Mouse (Mus musculus) kidney, adult 2 months (tissue): ENCODE results near the gene Fbxo3. TPM values are rescaled to one million over a fixed set of nuclear protein-coding genes. Genes with fewer than 3 reads are reported as not detected.
"Not testable (repeated sequence)": the region's sequence is repeated elsewhere in the genome, so short reads cannot be mapped to it uniquely, and the experiment has no call there.

ENCODE experiments used
- DNase-seq: peaks from one replicate; pipeline ENCODE4 v3.0.0; 2021
- H3K27ac ChIP-seq: fragments of 200-500 bp; 2 replicates; pipeline ENCODE4 v1.5.1; 2012; ENCODE audit warnings: low read depth, low read length, control low read depth, inconsistent platforms; ENCODE audit not compliant: insufficient read depth
- H3K27me3 ChIP-seq: fragments of 200-500 bp; replicated peaks from 2 replicates; pipeline ENCODE4 v1.6.1; 2012; ENCODE audit warnings: mild to moderate bottlenecking, moderate library complexity, low read length, inconsistent platforms; ENCODE audit not compliant: control insufficient read depth, insufficient read depth
- H3K36me3 ChIP-seq: fragments of 200-500 bp; 2 replicates; pipeline ENCODE4 v1.6.1; 2012; ENCODE audit warnings: mild to moderate bottlenecking, moderate library complexity, low read length, inconsistent platforms; ENCODE audit not compliant: control insufficient read depth, insufficient read depth
- H3K4me1 ChIP-seq: fragments of 200-500 bp; 2 replicates; pipeline ENCODE4 v1.6.1; 2011; ENCODE audit warnings: low read length; ENCODE audit not compliant: control insufficient read depth, insufficient read depth
- H3K4me3 ChIP-seq: fragments of 200-500 bp; 2 replicates; pipeline ENCODE4 v1.5.1; 2011; ENCODE audit warnings: mild to moderate bottlenecking, low read depth, low read length, control low read depth; ENCODE audit not compliant: insufficient read depth
- CTCF ChIP-seq: fragments of 200-500 bp; conservative IDR thresholded peaks from 2 replicates; pipeline ENCODE4 v1.5.1; 2011; ENCODE audit warnings: low read depth, mild to moderate bottlenecking, control low read depth, low read length, moderate library complexity, mixed read lengths; ENCODE audit not compliant: insufficient read depth, insufficient read length
- POLR2A ChIP-seq: fragments of 200-500 bp; IDR thresholded peaks from one replicate; pipeline ENCODE4 v1.6.1; 2011; ENCODE audit warnings: low read depth, low read length, control low read depth
- WGBS: fragments of 180-500 bp; shearing (Covaris S2); methylation state at CpG from one replicate; pipeline ENCODE4 v1.1.7; 2018; 5-methylcytosine and 5-hydroxymethylcytosine counted together
- polyA plus RNA-seq: library from polyadenylated mRNA; depleted of rRNA; stranded (reverse); fragments of >200 nt; gene quantifications from 2 replicates; pipeline ENCODE4 v1.2.3, GENCODE M21; 2012

Gene Fbxo3
- polyA plus RNA-seq, 1 experiment: 25.0 TPM

- H3K36me3 ChIP-seq: no peaks in the 10 kb centered on the region
- no peak for DNase-seq
- no peak overlapping the region for H3K27ac ChIP-seq
- WGBS: 47% methylated on average over 3 of the region's 3 CpGs
- H3K27me3 ChIP-seq: no peaks in the 10 kb centered on the region
- no peak for TF ChIP-seq CTCF
- TF ChIP-seq POLR2A: no peak
- H3K4me3 ChIP-seq: no peak overlapping the region
- H3K4me1 ChIP-seq: no peaks in the 10 kb centered on the region; the same call in 1 of the 2 replicates
Observed at GRCm38 (mm10) chr2:104098529-104099230, 71.2 kb downstream of the Fbxo3 start.

GRCm38 (mm10) chr2:104099231-104099585, 71.7 kb downstream of the Fbxo3 start:
- no peak for TF ChIP-seq CTCF
- no peak for TF ChIP-seq POLR2A
- no peaks in the 10 kb centered on the region; the same call in 1 of the 2 replicates for H3K4me1 ChIP-seq
- H3K4me3 ChIP-seq: no peak overlapping the region
- no peak overlapping the region for H3K27ac ChIP-seq
- no peaks in the 10 kb centered on the region for H3K27me3 ChIP-seq
- WGBS: 90% methylated on average over 2 of the region's 2 CpGs
- no peaks in the 10 kb centered on the region for H3K36me3 ChIP-seq
- DNase-seq: no peak

DNA sequence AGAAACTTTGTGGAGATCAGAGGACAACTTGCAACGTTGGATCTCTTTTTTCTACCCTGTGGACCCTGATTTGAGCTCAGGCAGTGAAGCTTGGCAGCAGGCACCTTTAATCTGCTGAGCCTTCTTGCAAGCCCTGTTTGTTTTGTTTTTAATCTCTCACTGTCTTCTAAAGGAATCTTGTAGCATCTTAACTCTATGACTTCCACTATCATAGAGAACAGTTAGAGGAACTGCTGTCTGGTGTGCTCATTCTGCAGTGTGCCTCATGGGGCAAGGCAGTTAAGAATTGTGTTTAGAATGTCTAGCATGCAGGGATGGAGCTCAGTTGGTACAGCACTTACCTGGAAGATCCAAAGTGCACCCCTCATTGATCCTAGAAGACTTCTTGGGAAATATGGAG, 72.4 kb downstream of the Fbxo3 start:
- Histone ChIP-seq H3K36me3 (no peaks in the 10 kb centered on the region), H3K4me1 (no peaks in the 10 kb centered on the region; the same call in 1 of the 2 replicates), H3K27ac (no peak overlapping the region), H3K4me3 (no peak overlapping the region), H3K27me3 (no peaks in the 10 kb centered on the region)
- DNase-seq: no peak
- 49% methylated on average over 1 of the region's 1 CpGs for WGBS
- no peak for TF ChIP-seq POLR2A
- TF ChIP-seq CTCF: no peak

DNA sequence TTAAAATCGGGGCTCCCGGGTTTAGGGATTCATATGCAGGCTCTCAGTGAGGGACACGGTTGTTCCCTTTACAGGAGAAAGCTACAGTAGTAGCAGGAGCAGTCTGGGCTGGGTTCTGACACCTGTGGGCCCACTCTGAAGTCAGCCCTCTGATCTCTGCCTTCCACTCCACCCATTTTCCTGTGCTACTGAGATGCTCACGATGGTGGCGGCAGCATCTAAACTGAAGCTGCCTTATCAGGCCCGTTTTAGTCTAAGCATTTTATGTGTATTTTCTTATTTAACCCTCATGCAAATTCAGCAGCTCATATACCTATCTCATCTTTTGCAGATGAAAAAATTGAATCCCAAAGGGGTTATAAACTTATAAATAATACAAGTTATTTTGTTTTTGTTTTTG, 77.3 kb downstream of the Fbxo3 start:
- H3K27me3 ChIP-seq: no peaks in the 10 kb centered on the region
- no peaks in the 10 kb centered on the region for H3K36me3 ChIP-seq
- no peaks in the 10 kb centered on the region for H3K4me1 ChIP-seq
- H3K27ac ChIP-seq: no peak overlapping the region
- TF ChIP-seq POLR2A: no peak
- TF ChIP-seq CTCF: no peak
- no peak for DNase-seq
- H3K4me3 ChIP-seq: no peak overlapping the region
- 84% methylated on average over 6 of the region's 6 CpGs for WGBS

DNA sequence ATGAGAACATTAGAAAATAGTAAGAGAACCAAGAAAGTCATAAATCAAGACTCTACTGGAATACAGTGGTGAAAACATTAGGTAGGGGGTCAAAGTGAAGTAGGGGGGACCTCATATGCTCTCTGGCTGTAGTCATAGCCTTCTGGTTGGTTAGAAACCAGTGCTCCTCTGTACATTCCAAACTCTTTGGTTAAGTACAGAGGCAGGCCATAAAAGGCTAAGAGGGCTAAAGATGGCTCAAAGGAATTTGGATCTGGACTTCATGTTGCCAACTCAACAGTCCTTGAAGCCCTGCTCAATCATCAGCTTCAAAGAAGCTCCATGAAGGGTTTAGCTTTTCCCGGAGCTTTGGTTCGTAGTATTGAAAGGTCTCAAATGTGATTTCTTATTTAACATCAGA, 81.5 kb downstream of the Fbxo3 start:
- not testable (repeated sequence) for H3K36me3 ChIP-seq, DNase-seq, H3K4me3 ChIP-seq, H3K27ac ChIP-seq, H3K27me3 ChIP-seq, H3K4me1 ChIP-seq
- 94% methylated on average over 2 of the region's 2 CpGs for WGBS

- Histone ChIP-seq H3K4me3 (no peak overlapping the region), H3K27me3 (no peaks in the 10 kb centered on the region), H3K4me1 (no peaks in the 10 kb centered on the region), H3K36me3 (no peaks in the 10 kb centered on the region), H3K27ac (no peak overlapping the region)
- TF ChIP-seq POLR2A: no peak
- TF ChIP-seq CTCF: no peak
- WGBS: 89% methylated on average over 2 of the region's 2 CpGs
- DNase-seq: no peak
Observed at GRCm38 (mm10) chr2:104109528-104109927, 82.0 kb downstream of the Fbxo3 start.

DNA sequence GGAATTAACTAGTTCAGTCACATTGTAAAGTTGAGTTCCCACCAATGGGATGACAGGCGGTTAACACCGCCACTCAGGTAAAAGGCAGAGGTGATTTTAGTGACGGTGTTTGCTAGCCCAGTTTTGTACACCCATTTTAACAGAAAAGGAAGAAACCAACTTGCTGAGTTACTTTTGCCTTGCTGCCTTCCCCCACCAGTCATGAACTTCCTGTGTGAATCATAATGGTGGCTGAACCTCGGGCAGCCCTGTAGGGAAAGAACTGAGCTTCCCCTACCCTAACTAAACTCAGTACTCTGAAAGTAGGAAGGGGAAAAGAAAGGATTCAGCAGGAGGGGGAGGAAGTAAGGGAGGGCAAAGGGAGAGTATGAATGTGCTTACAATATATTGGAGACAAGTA, 82.5 kb downstream of the Fbxo3 start:
- DNase-seq: no peak
- TF ChIP-seq CTCF (no peak), POLR2A (no peak)
- no peaks in the 10 kb centered on the region for H3K27me3 ChIP-seq
- H3K4me3 ChIP-seq: no peak overlapping the region
- no peaks in the 10 kb centered on the region for H3K36me3 ChIP-seq
- H3K27ac ChIP-seq: no peak overlapping the region
- WGBS: 82% methylated on average over 4 of the region's 4 CpGs
- H3K4me1 ChIP-seq: no peaks in the 10 kb centered on the region

- not testable (repeated sequence) for H3K27me3 ChIP-seq, H3K4me3 ChIP-seq, H3K27ac ChIP-seq, DNase-seq, H3K36me3 ChIP-seq, H3K4me1 ChIP-seq
- no CpG with 5 or more reads among the region's 1 CpGs for WGBS
Observed at GRCm38 (mm10) chr2:104111170-104111797, 83.8 kb downstream of the Fbxo3 start.
